In genomic region chr1:186555441-186555975, GRCm38 (mm10) we compare ENCODE assay signal across 18 mouse cellular contexts.
DNase-seq lines count a peak whose midpoint lies in the region; ATAC-seq and TF ChIP-seq lines count a peak whose summit lies in the region.
"Had no signal": no experiment of that assay in that cellular context is flagged by ENCODE, and none has a peak within 500 bp of the region (broad histone marks: within the 10 kb centered on the region; RNA-seq: fewer than 3 reads in every experiment).

No protein-coding gene starts in this region.

- no peak for ATAC-seq in kidney, embryonic 16.5 days (ENCODE audit: low FRiP score, low TSS enrichment)
- peak; percentile 92 for ATAC-seq in heart, embryonic 16.5 days (replicated peaks; ENCODE audit: extremely low read depth, insufficient read depth, low FRiP score)
- ATAC-seq: activated CD4-positive, CD25-positive, alpha-beta regulatory T cell, adult 4 months; Patski had no signal

- no peaks in the 10 kb centered on the region for H3K9me3 ChIP-seq in kidney, embryonic 16.5 days (ENCODE audit: low read length)
- H3K9me3 ChIP-seq in heart, embryonic 10.5 days: no peaks in the 10 kb centered on the region
- no peaks in the 10 kb centered on the region for H3K9me3 ChIP-seq in heart, embryonic 16.5 days (replicated peaks; ENCODE audit: control insufficient read depth, low read length)
- H3K9me3 ChIP-seq: forebrain, embryonic 12.5 days; hindbrain, embryonic 13.5 days; kidney, embryonic 15.5 days; limb, embryonic 12.5 days; stomach, embryonic 15.5 days had no signal

- peak; percentile 12 for DNase-seq in kidney, adult 9 months
- DNase-seq in heart, embryonic 10.5 days (ENCODE audit: low spot score): peak; percentile 91
- DNase-seq in lung, postnatal 25 days (ENCODE audit: low spot score): peak; percentile 29
- DNase-seq in Muller cell, postnatal 12 days (ENCODE audit: inconsistent ontology term): no peak
- DNase-seq in left cerebral cortex, adult 2 months (ENCODE audit: extremely low spot score in 1 of 2, low spot score in 2 of 2): no peak
- DNase-seq: adrenal gland, postnatal 36 days; cerebellum, adult 2 months had no signal

- 52% methylated on average over 6 of the region's 6 CpGs for WGBS in kidney, embryonic 16.5 days
- 7% methylated on average over 6 of the region's 6 CpGs for WGBS in heart, embryonic 10.5 days
- WGBS in heart, embryonic 16.5 days: 11% methylated on average over 6 of the region's 6 CpGs

- H3K27me3 ChIP-seq in kidney, embryonic 16.5 days (ENCODE audit: insufficient read depth, low read length): no peaks in the 10 kb centered on the region
- no peaks in the 10 kb centered on the region for H3K27me3 ChIP-seq in heart, embryonic 10.5 days (ENCODE audit: insufficient read depth, poor library complexity, severe bottlenecking)
- H3K27me3 ChIP-seq in heart, embryonic 16.5 days (ENCODE audit: control insufficient read depth, insufficient read depth, low read length): no peaks in the 10 kb centered on the region
- H3K27me3 ChIP-seq: forebrain, embryonic 12.5 days; hindbrain, embryonic 13.5 days; kidney, embryonic 15.5 days; limb, embryonic 12.5 days; megakaryocyte, embryonic 14.5 days; Patski; stomach, embryonic 15.5 days had no signal

- no peaks in the 10 kb centered on the region for H3K36me3 ChIP-seq in kidney, embryonic 16.5 days (ENCODE audit: insufficient read depth, low read length)
- no peaks in the 10 kb centered on the region for H3K36me3 ChIP-seq in heart, embryonic 10.5 days
- H3K36me3 ChIP-seq in heart, embryonic 16.5 days (ENCODE audit: control insufficient read depth, insufficient read depth): no peaks in the 10 kb centered on the region
- H3K36me3 ChIP-seq: forebrain, embryonic 12.5 days; hindbrain, embryonic 13.5 days; kidney, embryonic 15.5 days; limb, embryonic 12.5 days; stomach, embryonic 15.5 days had no signal

- no peak overlapping the region for H3K4me2 ChIP-seq in kidney, embryonic 16.5 days (replicated peaks; ENCODE audit: low read depth, low read length)
- peak overlapping the region; percentile 44 for H3K4me2 ChIP-seq in heart, embryonic 16.5 days (ENCODE audit: low read depth, low read length)
- H3K4me2 ChIP-seq: forebrain, embryonic 12.5 days; hindbrain, embryonic 13.5 days; kidney, embryonic 15.5 days; limb, embryonic 12.5 days; stomach, embryonic 15.5 days had no signal

- TF ChIP-seq CTCF in left cerebral cortex, adult 2 months (IDR thresholded peaks at IDR 0.05): no peak

- H3K4me3 ChIP-seq in kidney, embryonic 16.5 days (ENCODE audit: low read length): no peak overlapping the region
- H3K4me3 ChIP-seq in heart, embryonic 10.5 days: no peak overlapping the region
- no peak overlapping the region; the same call in 1 of the 2 replicates for H3K4me3 ChIP-seq in heart, embryonic 16.5 days (ENCODE audit: low read length)
- H3K4me3 ChIP-seq in left cerebral cortex, adult 2 months: no peak overlapping the region
- H3K4me3 ChIP-seq: forebrain, embryonic 12.5 days; hindbrain, embryonic 13.5 days; kidney, embryonic 15.5 days; limb, embryonic 12.5 days; megakaryocyte, embryonic 14.5 days; stomach, embryonic 15.5 days had no signal

- no peak overlapping the region for H3K9ac ChIP-seq in kidney, embryonic 16.5 days (replicated peaks; ENCODE audit: low read length)
- H3K9ac ChIP-seq in heart, embryonic 16.5 days (ENCODE audit: low read length): peak overlapping the region; percentile 49
- H3K9ac ChIP-seq: forebrain, embryonic 12.5 days; hindbrain, embryonic 13.5 days; kidney, embryonic 15.5 days; limb, embryonic 12.5 days; liver, embryonic 14.5 days; stomach, embryonic 15.5 days had no signal

- intact Hi-C loops in left cerebral cortex, adult 2 months (cut with DNase I): no loop called here

- H3K27ac ChIP-seq in kidney, embryonic 16.5 days (ENCODE audit: low read length): no peak overlapping the region
- H3K27ac ChIP-seq in heart, embryonic 10.5 days: peak overlapping the region; percentile 59; the same call in 1 of the 2 replicates
- H3K27ac ChIP-seq in heart, embryonic 16.5 days (ENCODE audit: low read length): peak overlapping the region; percentile 74
- no peak overlapping the region for H3K27ac ChIP-seq in left cerebral cortex, adult 2 months
- H3K27ac ChIP-seq: forebrain, embryonic 12.5 days; hindbrain, embryonic 13.5 days; kidney, embryonic 15.5 days; limb, embryonic 12.5 days; liver, embryonic 14.5 days; stomach, embryonic 15.5 days had no signal

- H3K4me1 ChIP-seq in kidney, embryonic 16.5 days (ENCODE audit: insufficient read depth, low read length): no peaks in the 10 kb centered on the region
- peaks cover 18% of the 10 kb centered on the region for H3K4me1 ChIP-seq in heart, embryonic 10.5 days
- peaks cover 13% of the 10 kb centered on the region for H3K4me1 ChIP-seq in heart, embryonic 16.5 days (ENCODE audit: control insufficient read depth, insufficient read depth, low read length)
- H3K4me1 ChIP-seq: forebrain, embryonic 12.5 days; limb, embryonic 12.5 days; megakaryocyte, embryonic 14.5 days; stomach, embryonic 15.5 days had no signal

Comparison
In these comparisons a context has a peak if more than half of its experiments do, and no peak if none do; other contexts are left out.
1. DNase-seq: peak in kidney, adult 9 months (single experiment), heart, embryonic 10.5 days (single experiment) and lung, postnatal 25 days (single experiment); none in Muller cell, postnatal 12 days (single experiment) and left cerebral cortex, adult 2 months (0 of 2).
2. H3K27ac ChIP-seq: peak in heart, embryonic 10.5 days (single experiment) and heart, embryonic 16.5 days (single experiment); none in kidney, embryonic 16.5 days (single experiment) and left cerebral cortex, adult 2 months (single experiment).